Mouse (Mus musculus) left cerebral cortex, postnatal 25 days (tissue): ENCODE measurements around the gene Frmd4a. TPM values are rescaled to one million over a fixed set of nuclear protein-coding genes. Genes with fewer than 3 reads are reported as not detected.

Source experiments
- DNase-seq, 2 experiments: peaks; one replicate each; pipeline ENCODE4 v3.0.0; 2022; ENCODE audit warnings: low spot score in 2 of 2, mixed read lengths in 1 of 2
- intact Hi-C: fragments of 180-260 bp; cut with DNase I; formaldehyde crosslinking; loops from one replicate; pipeline ENCODE4 v1.15.1; 2025
- total RNA-seq, 2 experiments: library from RNA; stranded (reverse); gene quantifications; 2 replicates each; pipeline ENCODE4 v1.2.3; 2021

Gene Frmd4a
- total RNA-seq, 2 experiments from 2014 or later: 59.3 to 71.4 TPM

GRCm38 (mm10) chr2:4356812-4357384 lies 339.4 kb downstream of the Frmd4a start:
- no peak for DNase-seq
- intact Hi-C loops: no loop called here

- no peak for DNase-seq
- intact Hi-C loops: no loop called here
These were observed 344.7 kb downstream of the Frmd4a start for GRCm38 (mm10) chr2:4361981-4362834.

DNA sequence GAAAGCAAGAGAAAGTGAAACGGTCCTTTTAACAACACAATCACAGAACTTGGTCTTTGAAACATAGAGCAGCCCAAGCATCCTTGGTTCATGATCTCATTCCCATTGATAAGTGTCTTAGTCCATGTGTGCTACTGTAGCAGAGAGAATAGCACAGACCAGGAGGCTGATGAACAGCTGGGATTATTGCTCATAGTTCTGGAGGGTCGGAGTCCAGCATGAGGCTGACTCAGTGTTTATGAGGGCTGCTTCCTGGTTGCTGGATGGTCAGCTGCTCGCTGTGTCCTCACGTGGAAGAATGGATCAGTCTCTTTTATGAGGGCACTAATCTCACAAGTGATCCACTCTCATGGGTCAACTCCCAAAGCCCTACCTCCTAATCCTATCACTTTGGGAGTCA lies 347.4 kb downstream of the Frmd4a start:
- intact Hi-C loops: no loop called here
- no peak for DNase-seq

DNA sequence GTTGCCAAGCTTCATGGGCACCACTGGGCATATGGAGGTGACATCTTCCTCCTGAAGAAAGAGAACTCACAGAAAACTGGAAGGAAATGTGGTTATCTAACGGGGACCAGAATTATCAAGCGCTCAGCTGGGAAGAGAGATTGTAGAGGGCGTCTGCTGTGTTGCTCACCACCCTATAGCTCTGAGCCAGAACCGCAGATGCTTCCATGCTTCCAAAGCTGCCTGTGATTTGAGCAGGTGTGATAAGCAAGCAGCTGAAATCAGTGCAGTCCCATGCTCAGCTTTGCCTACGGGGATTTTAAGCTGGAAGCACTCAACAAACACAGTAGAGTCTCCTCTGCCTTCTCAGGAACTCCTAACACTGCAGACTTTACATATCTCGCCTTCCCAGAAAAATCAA lies 351.0 kb downstream of the Frmd4a start:
- DNase-seq: peak in 1 of 2 experiments; percentile 70

DNA sequence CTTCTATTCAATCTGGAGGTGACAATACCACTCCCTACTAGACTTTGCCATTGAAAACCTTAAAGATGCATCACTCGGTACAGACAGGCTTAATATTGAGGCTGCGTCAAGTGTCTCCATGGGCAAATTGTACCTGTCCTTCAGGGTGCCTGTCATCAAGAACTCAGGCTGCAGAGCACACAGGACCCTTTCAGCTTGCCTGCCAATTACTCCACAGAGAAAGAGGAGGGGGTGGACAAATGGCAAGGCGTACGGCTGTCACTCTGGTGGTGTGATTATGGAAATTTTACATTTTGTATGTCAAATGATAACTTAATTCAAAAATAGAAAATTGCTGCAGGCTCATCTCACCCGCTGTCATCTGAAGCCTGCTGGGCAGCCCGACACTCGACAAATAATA lies 353.0 kb downstream of the Frmd4a start:
- intact Hi-C loops: no loop called here
- no peak for DNase-seq

More for the DNA sequence above, 351.0 kb downstream of the Frmd4a start:
- intact Hi-C loops: no loop called here

GRCm38 (mm10) chr2:4371341-4371740 lies 353.8 kb downstream of the Frmd4a start:
- DNase-seq: no peak
- intact Hi-C loops: no loop called here

DNA sequence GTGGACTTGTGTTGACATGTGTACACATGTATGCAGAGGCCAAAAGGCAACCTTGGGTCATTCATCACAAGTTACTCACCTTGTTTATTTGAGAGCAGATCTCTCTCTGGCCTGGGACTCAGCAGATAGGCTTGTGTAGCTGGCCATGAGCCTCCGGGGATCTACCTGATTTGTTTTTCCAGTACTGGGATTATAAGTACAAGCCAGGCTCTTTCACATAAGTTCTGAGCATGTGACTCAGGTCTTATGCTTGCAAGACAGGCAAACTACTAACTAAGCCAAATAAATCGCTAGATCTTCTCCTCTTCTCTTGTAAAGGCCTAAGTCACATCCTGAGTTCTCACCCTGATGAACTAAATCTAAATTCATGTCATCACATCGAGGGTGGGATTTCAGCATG lies 361.3 kb downstream of the Frmd4a start:
- DNase-seq: no peak
- intact Hi-C loops: no loop called here

- intact Hi-C loops: no loop called here
- no peak for DNase-seq
These were observed 362.9 kb downstream of the Frmd4a start for GRCm38 (mm10) chr2:4380435-4380834.

DNA sequence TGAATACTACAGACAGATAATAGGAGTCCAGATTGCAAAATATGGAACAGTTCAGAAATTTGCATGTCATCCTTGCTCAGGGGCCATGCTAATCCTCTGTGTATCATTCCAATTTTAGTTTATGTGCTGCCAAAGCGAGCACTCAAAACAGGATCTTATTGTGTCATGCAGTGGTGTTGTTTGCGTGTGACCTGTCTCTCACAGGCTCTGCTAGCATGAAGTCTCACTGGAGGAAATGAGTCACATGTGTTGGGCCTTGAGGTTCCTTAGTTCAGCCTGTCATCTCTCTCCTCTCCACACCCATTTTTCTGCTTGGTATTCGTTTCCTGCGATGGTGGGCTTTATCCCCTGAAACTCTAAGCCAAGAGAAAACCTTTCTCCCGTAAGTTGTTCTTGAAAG lies 363.4 kb downstream of the Frmd4a start:
- no peak for DNase-seq
- intact Hi-C loops: no loop called here

DNA sequence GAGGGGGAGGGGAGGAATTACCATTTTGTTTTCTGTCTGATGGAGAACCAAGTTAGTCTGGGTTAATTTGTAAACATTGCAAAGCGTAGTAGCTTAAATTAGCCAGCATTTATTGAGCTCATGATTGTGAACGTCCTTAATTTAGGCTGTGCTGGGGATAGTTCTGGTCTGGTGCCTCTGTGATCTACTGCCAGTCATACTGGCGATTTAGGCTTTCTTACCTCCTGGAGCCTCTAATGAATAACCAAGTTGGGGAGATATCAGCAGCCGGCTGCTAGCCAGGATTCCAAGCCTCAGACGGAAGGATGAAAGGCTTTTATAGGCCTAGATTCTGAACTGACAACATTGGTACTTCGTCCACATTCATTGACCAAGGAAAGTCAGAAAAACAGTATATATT lies 369.0 kb downstream of the Frmd4a start:
- no peak for DNase-seq
- intact Hi-C loops: no loop called here

DNA sequence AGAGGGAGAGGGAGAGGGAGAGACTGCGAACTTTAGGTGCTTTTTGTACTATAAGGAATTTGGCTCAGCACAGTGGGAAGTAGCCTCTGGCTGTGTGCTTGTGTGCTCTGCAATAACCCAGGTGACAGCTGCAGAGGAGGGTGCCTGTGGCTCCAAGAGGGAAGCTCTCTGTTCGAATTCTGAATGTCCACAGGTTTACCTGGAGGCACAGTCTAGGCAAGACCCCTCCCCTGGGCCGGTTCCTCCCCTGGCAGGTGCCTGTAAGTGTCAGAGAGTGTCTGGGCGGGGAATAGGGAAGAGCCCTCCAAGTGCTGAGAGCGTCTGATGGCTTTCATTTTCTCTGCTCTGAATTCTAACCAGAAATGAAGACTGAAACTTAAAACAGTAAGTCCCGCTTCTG lies 371.8 kb downstream of the Frmd4a start:
- intact Hi-C loops: no loop called here
- no peak for DNase-seq

- intact Hi-C loops: no loop called here
- DNase-seq: no peak
These were observed 373.6 kb downstream of the Frmd4a start for GRCm38 (mm10) chr2:4391091-4391490.

DNA sequence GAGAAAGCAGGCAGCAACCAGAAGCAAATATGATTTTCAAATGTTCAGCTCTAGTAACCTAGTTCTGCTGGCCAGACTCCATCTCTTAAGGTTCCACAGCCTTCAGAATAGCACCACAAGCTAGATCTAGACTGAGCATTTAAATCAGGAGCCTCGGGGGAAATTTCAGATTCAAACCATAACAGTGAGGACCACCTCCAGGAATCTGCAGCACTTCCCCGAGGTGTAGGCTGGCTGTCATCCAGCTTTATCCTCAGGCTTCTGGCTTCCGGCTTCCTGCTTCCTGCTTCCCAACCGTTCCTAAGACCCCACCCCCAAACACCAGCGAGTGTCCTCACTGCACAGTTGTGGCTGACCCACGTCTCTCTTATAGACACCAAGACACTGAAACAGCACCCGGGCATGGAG lies 374.2 kb downstream of the Frmd4a start:
- intact Hi-C loops: no loop called here
- peak; percentile 26 to 85 for DNase-seq

DNA sequence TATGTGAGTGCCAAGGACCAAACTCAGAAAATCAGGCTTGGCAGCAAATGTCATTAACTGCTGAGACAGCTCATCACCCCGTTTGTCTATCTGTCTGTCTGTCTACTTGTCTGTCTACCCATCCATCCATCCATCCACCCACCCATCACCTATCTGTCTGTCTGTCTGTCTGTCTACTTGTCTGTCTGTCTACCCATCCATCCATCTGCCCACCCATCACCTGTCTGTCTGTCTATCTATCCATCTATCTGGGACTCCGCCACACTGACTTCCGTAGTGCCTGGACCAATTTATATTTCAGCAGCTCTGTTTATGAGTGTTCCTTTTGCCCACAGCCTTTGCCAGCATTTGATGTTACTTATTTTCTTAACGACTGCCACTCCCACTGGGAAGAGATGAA lies 375.5 kb downstream of the Frmd4a start:
- DNase-seq: no peak
- intact Hi-C loops: no loop called here

DNA sequence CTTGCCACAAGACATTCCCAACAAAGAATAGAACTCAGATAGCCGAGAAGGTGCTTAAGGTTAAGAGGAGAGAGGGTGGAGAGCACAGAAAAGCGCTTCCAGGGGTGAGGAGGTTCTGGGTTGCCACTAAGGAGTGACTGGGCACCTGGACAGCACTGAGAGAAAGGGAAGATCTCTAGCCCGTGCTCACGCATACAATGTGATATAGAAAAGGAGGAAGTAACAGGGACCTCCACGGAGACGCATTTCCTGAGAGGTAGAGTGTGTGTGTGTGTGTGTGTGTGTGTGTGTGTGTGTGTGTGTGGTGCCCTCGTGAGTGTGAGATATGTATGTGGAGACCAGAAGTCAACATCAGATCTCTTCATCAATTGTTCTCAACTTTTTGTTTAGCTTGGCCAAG lies 377.1 kb downstream of the Frmd4a start:
- intact Hi-C loops: no loop called here
- no peak for DNase-seq

GRCm38 (mm10) chr2:4399721-4400120 lies 382.2 kb downstream of the Frmd4a start:
- intact Hi-C loops: loop anchor here (5.0 to 10.0 kb wide), 3 partner anchors 93 to 585 kb away; no protein-coding TSS in a partner anchor
- no peak for DNase-seq

- intact Hi-C loops: loop anchor here (5.0 to 10.0 kb wide), 3 partner anchors 91 to 586 kb away; no protein-coding TSS in a partner anchor
- DNase-seq: peak; percentile 31 to 53
These were observed 383.5 kb downstream of the Frmd4a start for GRCm38 (mm10) chr2:4400771-4401596.

DNA sequence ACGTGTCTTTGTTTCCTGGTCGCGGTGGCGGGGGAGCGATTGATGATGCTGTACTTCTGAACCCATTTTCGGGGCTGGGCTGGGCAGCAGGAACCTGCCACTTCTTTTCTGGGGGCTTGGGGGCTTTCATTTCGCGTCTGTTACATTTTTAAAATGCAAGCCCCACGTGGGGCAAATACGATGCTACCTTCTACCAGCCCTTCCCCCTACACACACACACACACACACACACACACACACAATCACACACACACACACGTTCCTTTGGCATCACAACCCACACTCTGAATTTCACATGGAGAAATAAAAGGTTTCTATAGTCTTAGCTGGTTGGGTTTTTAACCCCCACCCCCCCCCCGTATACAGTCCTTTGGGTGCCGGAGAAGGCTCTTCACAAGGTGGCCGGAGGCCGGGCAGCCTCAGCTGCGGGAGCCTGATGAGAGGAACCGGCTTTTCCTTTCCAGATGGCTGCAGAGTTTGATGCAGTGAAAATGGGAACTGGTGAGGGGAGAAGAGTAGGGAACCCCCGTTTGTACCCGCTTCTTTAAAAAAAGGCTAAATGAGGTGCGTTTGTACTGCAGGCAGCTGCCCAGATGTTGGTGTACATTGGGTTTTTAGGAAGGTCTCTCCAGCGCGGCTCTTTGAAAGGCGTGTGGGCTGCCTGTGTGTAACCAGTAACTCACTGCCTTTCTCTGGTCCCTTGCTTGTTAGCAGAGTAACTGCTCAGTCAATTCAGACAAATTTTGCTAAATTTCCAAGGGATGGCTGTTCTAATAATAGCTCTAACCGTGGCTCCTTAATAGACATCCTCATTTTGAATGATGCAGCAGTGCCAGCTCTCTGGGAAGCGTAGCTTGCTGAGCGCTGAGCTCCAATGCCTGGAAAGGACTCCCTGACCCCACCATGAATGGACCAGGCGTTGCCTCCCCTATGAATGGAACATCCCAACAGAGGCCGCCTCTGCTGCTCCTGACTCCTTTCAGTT lies 384.4 kb downstream of the Frmd4a start:
- intact Hi-C loops: loop anchor here (5.0 to 10.0 kb wide), 3 partner anchors 90 to 587 kb away; no protein-coding TSS in a partner anchor
- DNase-seq: peak; percentile 47 to 65

DNA sequence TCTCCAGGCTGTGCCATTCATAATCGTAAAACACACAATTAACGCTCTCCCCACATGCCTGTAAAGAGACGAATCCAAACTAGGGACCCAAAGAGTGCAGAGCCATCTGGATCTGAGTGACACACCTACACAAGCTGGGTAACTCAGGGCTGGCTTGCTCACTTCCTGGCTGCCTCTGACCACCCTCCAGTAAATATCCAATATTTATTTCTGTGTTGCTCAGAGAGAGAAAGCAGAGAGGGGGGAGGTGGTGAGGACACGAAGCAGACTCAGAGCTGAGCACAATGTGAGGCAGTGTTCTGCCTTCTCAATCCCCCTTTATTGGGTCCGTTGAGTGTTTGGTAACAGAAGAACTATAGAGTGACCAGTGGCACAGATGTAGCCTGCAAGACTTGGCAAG lies 389.5 kb downstream of the Frmd4a start:
- DNase-seq: peak in 1 of 2 experiments; percentile 39
- intact Hi-C loops: loop anchor here (10.0 kb wide), 1 partner anchor 592 kb away; no protein-coding TSS in a partner anchor
